Mouse (Mus musculus): Measurements from ENCODE around the gene Ipo11. TPM values are rescaled to one million over a fixed set of nuclear protein-coding genes. Genes with fewer than 3 reads are reported as not detected.

Ipo11 gene
- total and polyA plus RNA-seq, 2 experiments = 8.8 to 20.3 TPM

DNA sequence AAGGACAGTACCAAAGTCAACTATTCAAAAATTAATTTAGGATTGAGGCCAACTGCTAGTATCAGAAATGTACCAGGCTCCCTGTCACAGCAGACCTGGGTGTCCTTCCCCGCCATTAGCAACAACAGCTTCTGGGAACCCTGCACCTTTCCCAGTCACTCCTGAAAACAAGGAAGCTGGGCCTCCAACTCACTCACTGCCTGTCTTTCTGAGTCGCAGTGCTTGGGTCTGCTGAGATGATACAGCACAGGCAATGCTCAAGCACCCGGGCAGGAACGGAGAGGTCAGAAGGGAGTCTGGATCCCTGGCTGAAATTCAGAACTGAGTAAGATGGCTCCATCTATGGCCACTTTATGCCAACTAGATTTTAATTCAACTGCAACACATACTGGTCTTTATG lies 123.2 kb downstream of the Ipo11 start:
- TF ChIP-seq POLR2A (IDR thresholded peaks at IDR 0.05; ENCODE audit: extremely low read depth, insufficient read depth, low read length) (no peak), CTCF (IDR thresholded peaks at IDR 0.05; ENCODE audit: low read depth, low read length) (no peak)

GRCm38 (mm10) chr13:106813087-106813486 lies 123.7 kb downstream of the Ipo11 start:
- Histone ChIP-seq H3K36me3 (ENCODE audit: control insufficient read depth, insufficient read depth, low read length) (peaks cover 12% of the 10 kb centered on the region), H3K27ac (replicated peaks; ENCODE audit: insufficient read depth, low read depth, low read length) (no peak overlapping the region)

More for the DNA sequence above, 123.2 kb downstream of the Ipo11 start:
- no peaks in the 10 kb centered on the region for H3K79me2 ChIP-seq (ENCODE audit: control insufficient read depth, insufficient read depth, low read length)
- no peak for DNase-seq (ENCODE audit: extremely low read depth, low read depth, low spot score)
- no peak overlapping the region for H3K4me3 ChIP-seq (ENCODE audit: insufficient read depth, low read depth, low read length)
- H3K27ac ChIP-seq (replicated peaks; ENCODE audit: insufficient read depth, low read depth, low read length) = no peak overlapping the region
- no peaks in the 10 kb centered on the region for H3K4me1 ChIP-seq (ENCODE audit: control insufficient read depth, insufficient read depth, low read length)
- H3K36me3 ChIP-seq (ENCODE audit: control insufficient read depth, insufficient read depth, low read length) = peaks cover 12% of the 10 kb centered on the region
- WGBS = 74% methylated on average over 4 of the region's 4 CpGs
- H3K9ac ChIP-seq (ENCODE audit: low read depth, low read length) = no peak overlapping the region
- H3K27me3 ChIP-seq (ENCODE audit: control insufficient read depth, insufficient read depth, low read length) = no peaks in the 10 kb centered on the region

GRCm38 (mm10) chr13:106810156-106810555 lies 126.6 kb downstream of the Ipo11 start:
- Histone ChIP-seq H3K4me1 (ENCODE audit: control insufficient read depth, insufficient read depth, low read length) (no peaks in the 10 kb centered on the region), H3K27me3 (ENCODE audit: control insufficient read depth, insufficient read depth, low read length) (no peaks in the 10 kb centered on the region), H3K4me3 (ENCODE audit: insufficient read depth, low read depth, low read length) (no peak overlapping the region), H3K79me2 (ENCODE audit: control insufficient read depth, insufficient read depth, low read length) (no peaks in the 10 kb centered on the region), H3K27ac (replicated peaks; ENCODE audit: insufficient read depth, low read depth, low read length) (no peak overlapping the region), H3K36me3 (ENCODE audit: control insufficient read depth, insufficient read depth, low read length) (peaks cover 13% of the 10 kb centered on the region), H3K9ac (ENCODE audit: low read depth, low read length) (no peak overlapping the region)
- TF ChIP-seq CTCF (IDR thresholded peaks at IDR 0.05; ENCODE audit: low read depth, low read length) = no peak
- no peak for TF ChIP-seq POLR2A (IDR thresholded peaks at IDR 0.05; ENCODE audit: extremely low read depth, insufficient read depth, low read length)
- DNase-seq (ENCODE audit: extremely low read depth, low read depth, low spot score) = no peak
- WGBS = 99% methylated on average over 7 of the region's 7 CpGs

More at GRCm38 (mm10) chr13:106813087-106813486, 123.7 kb downstream of the Ipo11 start:
- Histone ChIP-seq H3K9ac (ENCODE audit: low read depth, low read length) (no peak overlapping the region), H3K79me2 (ENCODE audit: control insufficient read depth, insufficient read depth, low read length) (no peaks in the 10 kb centered on the region), H3K27me3 (ENCODE audit: control insufficient read depth, insufficient read depth, low read length) (no peaks in the 10 kb centered on the region), H3K4me3 (ENCODE audit: insufficient read depth, low read depth, low read length) (no peak overlapping the region), H3K4me1 (ENCODE audit: control insufficient read depth, insufficient read depth, low read length) (no peaks in the 10 kb centered on the region)
- TF ChIP-seq CTCF (IDR thresholded peaks at IDR 0.05; ENCODE audit: low read depth, low read length) = no peak
- no peak for TF ChIP-seq POLR2A (IDR thresholded peaks at IDR 0.05; ENCODE audit: extremely low read depth, insufficient read depth, low read length)
- DNase-seq (ENCODE audit: extremely low read depth, low read depth, low spot score) = peak; percentile 10
- WGBS = 86% methylated on average over 9 of the region's 9 CpGs

GRCm38 (mm10) chr13:106808821-106809220 lies 127.9 kb downstream of the Ipo11 start:
- Histone ChIP-seq H3K27me3 (ENCODE audit: control insufficient read depth, insufficient read depth, low read length) (no peaks in the 10 kb centered on the region), H3K9ac (ENCODE audit: low read depth, low read length) (no peak overlapping the region), H3K4me3 (ENCODE audit: insufficient read depth, low read depth, low read length) (no peak overlapping the region), H3K4me1 (ENCODE audit: control insufficient read depth, insufficient read depth, low read length) (no peaks in the 10 kb centered on the region), H3K27ac (replicated peaks; ENCODE audit: insufficient read depth, low read depth, low read length) (no peak overlapping the region), H3K79me2 (ENCODE audit: control insufficient read depth, insufficient read depth, low read length) (no peaks in the 10 kb centered on the region), H3K36me3 (ENCODE audit: control insufficient read depth, insufficient read depth, low read length) (peaks cover 13% of the 10 kb centered on the region)
- 97% methylated on average over 6 of the region's 6 CpGs for WGBS
- no peak for TF ChIP-seq CTCF (IDR thresholded peaks at IDR 0.05; ENCODE audit: low read depth, low read length)
- no peak for TF ChIP-seq POLR2A (IDR thresholded peaks at IDR 0.05; ENCODE audit: extremely low read depth, insufficient read depth, low read length)
- no peak for DNase-seq (ENCODE audit: extremely low read depth, low read depth, low spot score)

DNA sequence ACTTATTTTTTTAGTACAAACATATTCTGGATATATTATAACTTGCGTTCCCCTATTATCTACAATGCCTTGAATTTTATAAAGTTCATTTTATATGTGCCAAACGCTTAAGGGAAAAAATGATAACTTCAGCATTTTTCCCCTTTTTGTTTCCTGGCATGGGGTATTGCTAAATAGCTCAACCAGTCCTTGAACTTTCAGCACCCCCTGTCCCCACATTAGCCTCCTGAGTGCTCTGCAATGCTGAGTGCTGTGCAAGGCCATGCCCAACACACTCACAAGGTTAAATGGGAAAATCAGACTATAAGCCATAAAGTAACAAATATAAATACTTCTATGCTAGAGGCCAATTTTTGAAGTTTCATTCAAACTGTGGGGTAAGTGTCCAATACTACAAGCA lies 128.4 kb downstream of the Ipo11 start:
- no peak overlapping the region for H3K9ac ChIP-seq (ENCODE audit: low read depth, low read length)
- H3K27me3 ChIP-seq (ENCODE audit: control insufficient read depth, insufficient read depth, low read length) = no peaks in the 10 kb centered on the region
- peaks cover 13% of the 10 kb centered on the region for H3K36me3 ChIP-seq (ENCODE audit: control insufficient read depth, insufficient read depth, low read length)
- H3K4me3 ChIP-seq (ENCODE audit: insufficient read depth, low read depth, low read length) = no peak overlapping the region
- WGBS = 89% methylated on average over 2 of the region's 2 CpGs
- H3K4me1 ChIP-seq (ENCODE audit: control insufficient read depth, insufficient read depth, low read length) = no peaks in the 10 kb centered on the region
- H3K79me2 ChIP-seq (ENCODE audit: control insufficient read depth, insufficient read depth, low read length) = no peaks in the 10 kb centered on the region
- DNase-seq (ENCODE audit: extremely low read depth, low read depth, low spot score) = no peak
- H3K27ac ChIP-seq (replicated peaks; ENCODE audit: insufficient read depth, low read depth, low read length) = no peak overlapping the region
- TF ChIP-seq POLR2A (IDR thresholded peaks at IDR 0.05; ENCODE audit: extremely low read depth, insufficient read depth, low read length) (no peak), CTCF (IDR thresholded peaks at IDR 0.05; ENCODE audit: low read depth, low read length) (no peak)

- no peaks in the 10 kb centered on the region for H3K79me2 ChIP-seq (ENCODE audit: control insufficient read depth, insufficient read depth, low read length)
Measured at GRCm38 (mm10) chr13:106807303-106807702, 129.5 kb downstream of the Ipo11 start.

More at GRCm38 (mm10) chr13:106807303-106807702, 129.5 kb downstream of the Ipo11 start:
- DNase-seq (ENCODE audit: extremely low read depth, low read depth, low spot score) = no peak
- TF ChIP-seq POLR2A (IDR thresholded peaks at IDR 0.05; ENCODE audit: extremely low read depth, insufficient read depth, low read length) = no peak
- H3K36me3 ChIP-seq (ENCODE audit: control insufficient read depth, insufficient read depth, low read length) = peaks cover 13% of the 10 kb centered on the region
- no peaks in the 10 kb centered on the region for H3K27me3 ChIP-seq (ENCODE audit: control insufficient read depth, insufficient read depth, low read length)
- WGBS = 94% methylated on average over 5 of the region's 5 CpGs
- no peak overlapping the region for H3K9ac ChIP-seq (ENCODE audit: low read depth, low read length)
- no peak overlapping the region for H3K4me3 ChIP-seq (ENCODE audit: insufficient read depth, low read depth, low read length)
- H3K4me1 ChIP-seq (ENCODE audit: control insufficient read depth, insufficient read depth, low read length) = no peaks in the 10 kb centered on the region
- H3K27ac ChIP-seq (replicated peaks; ENCODE audit: insufficient read depth, low read depth, low read length) = no peak overlapping the region
